Mouse (Mus musculus): Measurements from ENCODE around the gene Atp2a2. TPM values are rescaled to one million over a fixed set of nuclear protein-coding genes. Genes with fewer than 3 reads are reported as not detected.

Atp2a2 gene
- 100 to 1,000 TPM; 618 to 632 TPM for total RNA-seq (2021)

DNA sequence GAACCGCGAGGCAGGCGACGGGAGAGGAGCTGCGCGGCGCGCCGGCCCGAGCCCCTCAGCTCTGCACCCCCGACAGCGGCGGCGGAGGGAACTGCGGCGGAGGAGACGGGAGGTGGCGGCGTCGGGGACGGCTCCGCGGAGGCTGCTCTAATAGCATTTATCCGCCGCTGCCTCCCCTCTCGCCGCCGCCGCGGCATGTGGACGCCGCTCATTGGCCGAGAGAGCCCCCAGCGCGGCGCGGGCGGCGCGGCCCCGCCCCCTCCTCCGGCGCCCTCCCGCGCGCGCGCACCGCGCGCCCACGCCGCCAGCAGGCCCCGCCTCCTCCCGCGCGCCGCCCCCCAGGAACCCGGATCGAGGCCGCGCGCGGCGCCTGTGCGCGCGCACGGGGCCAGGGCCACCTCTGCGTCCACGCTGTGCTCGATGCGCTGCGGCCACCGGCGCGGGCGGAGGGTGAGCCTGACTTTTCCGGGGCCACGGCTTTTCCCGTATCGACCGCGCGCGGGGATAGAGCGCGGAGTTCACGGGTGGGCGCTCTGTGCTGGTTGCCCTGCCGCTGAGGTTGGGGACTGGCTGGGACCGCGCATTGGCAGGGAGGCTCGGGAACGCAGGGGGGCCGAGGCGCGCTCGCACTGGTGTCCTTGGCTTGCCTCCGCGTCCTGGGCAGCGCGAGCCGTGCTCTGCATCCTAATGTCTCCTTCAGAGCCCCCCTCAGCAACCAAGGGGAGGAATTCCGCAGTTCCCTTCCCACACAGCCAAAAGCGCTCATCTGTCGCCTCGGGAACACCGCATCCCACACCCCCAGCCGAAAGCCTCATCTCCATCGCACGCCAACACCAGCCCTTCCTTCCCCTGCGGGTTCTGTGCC is at the start of gene Atp2a2:
Gene Atp2a2 (minus strand): TSS at position 149 of the 865 bp plus-strand sequence.
- DNase-seq (ENCODE audit: extremely low spot score in 1 of 2, low spot score in 2 of 2) = peak; percentile 91 to 96
- intact Hi-C loops (cut with DNase I) = loop anchor here (2.0 to 5.0 kb wide), 2 partner anchors 46 to 115 kb away; no protein-coding TSS in a partner anchor

DNA sequence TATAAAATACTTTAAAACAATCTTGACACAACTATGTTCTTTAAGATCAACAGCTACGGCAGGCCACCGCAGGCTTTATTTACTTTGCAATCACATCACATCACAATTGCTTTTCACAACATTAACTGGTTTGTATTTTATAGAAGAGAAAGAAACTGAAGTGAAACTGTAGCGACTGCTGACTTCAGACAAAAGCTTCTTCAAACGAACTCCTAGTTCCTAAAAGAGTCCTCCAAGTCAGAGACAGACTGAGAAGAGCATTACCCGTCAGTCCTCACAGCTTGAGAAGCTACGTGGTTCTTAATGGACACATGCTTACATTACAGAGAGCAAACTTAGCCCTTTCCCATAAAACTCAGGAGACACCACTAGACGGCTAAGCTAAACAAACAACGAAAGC is 48.4 kb upstream of the Atp2a2 start:
- intact Hi-C loops (cut with DNase I) = no loop called here
- no peak for DNase-seq (ENCODE audit: extremely low spot score in 1 of 2, low spot score in 2 of 2)

GRCm38 (mm10) chr5:122548671-122549070 is 46.6 kb upstream of the Atp2a2 start:
- DNase-seq (ENCODE audit: extremely low spot score in 1 of 2, low spot score in 2 of 2) = peak in 1 of 2 experiments; percentile 57
- intact Hi-C loops (cut with DNase I) = loop anchor here (2.0 kb wide), 1 partner anchor 46 kb away; the partner anchor contains the start of gene Atp2a2

GRCm38 (mm10) chr5:122547810-122548209 is 45.8 kb upstream of the Atp2a2 start:
- DNase-seq (ENCODE audit: extremely low spot score in 1 of 2, low spot score in 2 of 2) = no peak
- intact Hi-C loops (cut with DNase I) = loop anchor here (2.0 kb wide), 1 partner anchor 45 kb away; the partner anchor contains the start of gene Atp2a2

- intact Hi-C loops (cut with DNase I) = no loop called here
- peak in 1 of 2 experiments; percentile 45 for DNase-seq (ENCODE audit: extremely low spot score in 1 of 2, low spot score in 2 of 2)
Observed at GRCm38 (mm10) chr5:122547251-122547714, 45.3 kb upstream of the Atp2a2 start.

- DNase-seq (ENCODE audit: extremely low spot score in 1 of 2, low spot score in 2 of 2) = no peak
- intact Hi-C loops (cut with DNase I) = no loop called here
Observed at GRCm38 (mm10) chr5:122543392-122543791, 41.4 kb upstream of the Atp2a2 start.

DNA sequence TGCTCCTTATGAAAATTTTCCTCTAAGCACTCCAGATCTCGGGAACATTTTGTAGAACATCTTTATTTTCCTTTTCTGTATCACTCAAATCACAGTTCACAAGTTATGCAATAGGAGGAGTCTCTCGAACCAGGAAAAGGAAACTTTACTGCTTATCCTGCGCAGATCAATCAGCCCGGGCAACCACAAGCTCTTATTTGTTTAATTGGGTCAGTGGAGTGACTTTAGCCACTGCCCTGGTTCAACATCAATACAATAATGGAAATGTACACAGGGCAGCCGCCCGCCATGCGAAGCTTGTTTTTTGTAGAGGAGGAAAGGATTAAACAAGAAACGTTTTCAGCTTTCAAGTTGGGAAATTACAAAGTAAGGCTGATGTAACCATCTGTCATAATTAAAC is 39.8 kb upstream of the Atp2a2 start:
- no peak for DNase-seq (ENCODE audit: extremely low spot score in 1 of 2, low spot score in 2 of 2)
- intact Hi-C loops (cut with DNase I) = no loop called here

GRCm38 (mm10) chr5:122538077-122538476 is 36.1 kb upstream of the Atp2a2 start:
- DNase-seq (ENCODE audit: extremely low spot score in 1 of 2, low spot score in 2 of 2) = no peak
- intact Hi-C loops (cut with DNase I) = no loop called here

- intact Hi-C loops (cut with DNase I) = no loop called here
- DNase-seq (ENCODE audit: extremely low spot score in 1 of 2, low spot score in 2 of 2) = no peak
Observed at GRCm38 (mm10) chr5:122537654-122538053, 35.6 kb upstream of the Atp2a2 start.

GRCm38 (mm10) chr5:122533884-122534283 is 31.9 kb upstream of the Atp2a2 start:
- intact Hi-C loops (cut with DNase I) = no loop called here
- DNase-seq (ENCODE audit: extremely low spot score in 1 of 2, low spot score in 2 of 2) = no peak

DNA sequence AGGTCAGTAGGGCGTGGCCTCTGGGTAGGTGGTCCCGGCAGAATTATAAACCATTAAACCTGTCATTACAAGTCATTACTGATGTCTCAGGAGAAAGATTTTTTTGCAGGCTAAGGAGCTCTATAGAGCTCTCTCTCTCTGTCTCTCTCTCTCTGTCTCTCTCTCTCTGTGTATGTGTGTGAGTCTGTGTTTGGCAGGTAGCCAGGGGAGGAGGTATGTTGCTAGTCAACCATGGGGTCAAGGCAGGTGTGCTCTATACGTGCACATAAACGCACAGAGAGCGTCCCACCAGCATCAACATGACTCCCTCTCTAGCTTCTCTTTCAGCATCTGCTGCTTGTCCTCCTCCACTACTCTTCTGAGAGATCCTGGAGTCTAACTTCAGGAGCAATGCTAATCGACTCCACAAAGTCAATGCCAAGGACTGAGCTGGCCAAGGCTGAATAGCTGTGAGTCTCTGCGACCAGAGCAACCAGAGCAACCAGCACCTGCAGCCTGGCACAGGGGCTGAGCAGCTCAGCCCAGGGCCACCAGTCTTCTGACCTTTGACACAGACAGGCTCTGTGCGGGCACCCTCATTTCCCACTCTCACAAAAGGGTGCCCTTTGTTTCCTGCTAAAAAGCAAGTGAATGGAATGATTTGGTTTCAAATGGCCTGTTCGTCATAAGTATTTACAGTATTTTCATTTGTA is 28.0 kb upstream of the Atp2a2 start:
- DNase-seq (ENCODE audit: extremely low spot score in 1 of 2, low spot score in 2 of 2) = no peak
- intact Hi-C loops (cut with DNase I) = no loop called here

GRCm38 (mm10) chr5:122529316-122529715 is 27.3 kb upstream of the Atp2a2 start:
- DNase-seq (ENCODE audit: extremely low spot score in 1 of 2, low spot score in 2 of 2) = peak in 1 of 2 experiments; percentile 66
- intact Hi-C loops (cut with DNase I) = no loop called here

DNA sequence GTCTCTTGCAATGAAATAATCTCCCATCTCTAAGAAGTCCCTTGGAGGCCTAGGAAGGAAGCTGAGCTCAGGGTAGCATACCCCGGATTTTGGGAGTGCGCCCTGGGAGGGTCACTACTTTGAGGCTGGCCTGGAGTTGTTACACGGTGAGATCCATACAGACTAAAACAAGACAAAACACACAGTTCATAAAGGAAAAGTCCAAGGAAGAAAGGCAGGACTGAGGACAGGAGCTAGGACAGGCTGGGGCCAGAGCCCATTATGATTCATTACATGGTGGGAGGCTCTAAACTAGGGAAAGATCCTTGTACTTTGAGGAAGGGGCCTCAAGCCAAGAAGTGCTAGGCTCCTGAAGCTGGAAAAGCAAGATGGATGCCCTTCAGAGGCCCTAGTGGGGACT is 26.6 kb upstream of the Atp2a2 start:
- intact Hi-C loops (cut with DNase I) = no loop called here
- no peak for DNase-seq (ENCODE audit: extremely low spot score in 1 of 2, low spot score in 2 of 2)

DNA sequence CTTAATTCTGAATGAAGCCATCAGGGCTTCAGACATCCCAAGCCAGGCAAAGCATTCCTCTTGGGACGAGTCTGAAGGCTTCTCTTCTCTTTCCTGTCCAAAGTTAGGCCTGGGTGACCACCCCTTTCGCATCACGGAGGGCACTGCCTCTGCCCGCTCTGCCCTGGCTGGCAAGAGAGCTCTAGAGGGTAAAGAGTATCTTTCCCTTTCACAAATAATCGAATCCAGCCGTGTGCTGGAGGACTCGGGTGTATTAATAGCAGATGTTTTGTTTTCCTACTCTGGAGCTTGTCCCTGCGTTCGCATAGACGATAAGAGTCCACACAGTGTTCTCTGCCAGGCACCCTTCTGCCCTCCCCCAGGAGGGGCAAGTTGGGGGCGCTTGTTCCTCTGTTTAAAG is 25.7 kb upstream of the Atp2a2 start:
- intact Hi-C loops (cut with DNase I) = no loop called here
- DNase-seq (ENCODE audit: extremely low spot score in 1 of 2, low spot score in 2 of 2) = no peak

GRCm38 (mm10) chr5:122526878-122527730 is 25.1 kb upstream of the Atp2a2 start:
- intact Hi-C loops (cut with DNase I) = no loop called here

DNA sequence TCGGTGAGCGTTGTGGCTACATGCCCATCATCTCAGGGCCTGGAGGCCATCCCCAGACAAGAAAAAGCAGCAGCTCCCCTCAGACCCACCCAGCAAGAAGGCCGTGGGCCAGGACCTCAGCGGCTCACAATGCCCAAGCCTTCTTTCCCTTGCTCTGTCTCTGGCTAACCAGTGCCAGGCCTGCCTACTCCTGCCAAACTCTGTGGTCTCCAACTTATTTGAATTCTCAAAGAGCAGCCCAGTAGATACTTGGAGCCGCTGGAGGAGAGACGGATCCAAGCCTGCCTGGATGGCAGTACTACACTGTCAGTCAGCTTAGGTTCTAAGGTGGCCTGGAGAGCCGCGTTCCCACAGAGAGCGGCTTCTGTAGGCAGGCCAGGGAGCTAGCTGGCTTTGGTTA is 24.4 kb upstream of the Atp2a2 start:
- intact Hi-C loops (cut with DNase I) = no loop called here
- DNase-seq (ENCODE audit: extremely low spot score in 1 of 2, low spot score in 2 of 2) = peak in 1 of 2 experiments; percentile 66

More at GRCm38 (mm10) chr5:122526878-122527730, 25.1 kb upstream of the Atp2a2 start:
- no peak for DNase-seq (ENCODE audit: extremely low spot score in 1 of 2, low spot score in 2 of 2)

GRCm38 (mm10) chr5:122525238-122525931 is 23.4 kb upstream of the Atp2a2 start:
- intact Hi-C loops (cut with DNase I) = no loop called here
- no peak for DNase-seq (ENCODE audit: extremely low spot score in 1 of 2, low spot score in 2 of 2)

- intact Hi-C loops (cut with DNase I) = no loop called here
- DNase-seq (ENCODE audit: extremely low spot score in 1 of 2, low spot score in 2 of 2) = no peak
Observed at GRCm38 (mm10) chr5:122524854-122525237, 22.8 kb upstream of the Atp2a2 start.
